Mouse (Mus musculus) olfactory bulb, adult 2 months (tissue): ENCODE results near the gene Atn1.

Experiments used
- CTCF ChIP-seq: fragments of 200-500 bp; IDR thresholded peaks from 2 replicates; pipeline ENCODE4 v1.5.1; 2012; ENCODE audit warnings: low read depth, mild to moderate bottlenecking, low read length, moderate library complexity; ENCODE audit not compliant: insufficient read depth
- POLR2A ChIP-seq: fragments of 200-500 bp; IDR thresholded peaks from 2 replicates; pipeline ENCODE4 v1.6.1; 2012; ENCODE audit warnings: mild to moderate bottlenecking, low read depth, low read length, moderate library complexity; ENCODE audit not compliant: insufficient read depth

GRCm38 (mm10) chr6:124703789-124704188 is 52.5 kb downstream of the Atn1 start:
- TF ChIP-seq POLR2A (no peak), CTCF (no peak)
